Mouse (Mus musculus) v-Abl transformed pro-B cells (cell line): ENCODE data around the gene Olfr970.
"Not testable (repeated sequence)": the region's sequence is repeated elsewhere in the genome, so short reads cannot be mapped to it uniquely, and the experiment has no call there.

Source experiments
- in situ Hi-C, 2 experiments: fragments of 400-800 bp; cut with MboI; formaldehyde crosslinking; loops; one replicate each; pipeline ENCODE4 v1.15.1; 2025; ENCODE audit not compliant: unreplicated experiment in 2 of 2

Olfr970 gene

DNA sequence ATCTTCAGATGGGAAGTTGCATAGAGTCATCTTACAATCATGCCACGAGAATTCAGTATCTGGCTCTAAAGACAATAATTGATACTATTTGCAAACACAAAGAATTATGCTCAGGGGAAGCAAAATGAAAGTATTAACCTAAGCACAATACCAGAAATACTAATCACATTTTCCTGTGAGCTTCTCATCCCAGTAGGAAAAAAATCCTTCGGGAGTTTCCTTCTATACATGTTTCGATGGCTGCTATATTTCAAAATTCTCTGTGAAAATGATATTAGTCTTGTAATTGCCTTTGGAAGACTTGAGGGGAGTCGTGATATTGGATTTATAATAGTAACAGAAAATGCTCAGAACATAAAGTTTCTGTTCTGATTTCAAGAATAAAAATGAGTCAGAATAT, at the start of gene Olfr970:
Gene Olfr970 (plus strand): TSS at position 301 of the 400 bp plus-strand sequence.
- in situ Hi-C loops: no loop called here

DNA sequence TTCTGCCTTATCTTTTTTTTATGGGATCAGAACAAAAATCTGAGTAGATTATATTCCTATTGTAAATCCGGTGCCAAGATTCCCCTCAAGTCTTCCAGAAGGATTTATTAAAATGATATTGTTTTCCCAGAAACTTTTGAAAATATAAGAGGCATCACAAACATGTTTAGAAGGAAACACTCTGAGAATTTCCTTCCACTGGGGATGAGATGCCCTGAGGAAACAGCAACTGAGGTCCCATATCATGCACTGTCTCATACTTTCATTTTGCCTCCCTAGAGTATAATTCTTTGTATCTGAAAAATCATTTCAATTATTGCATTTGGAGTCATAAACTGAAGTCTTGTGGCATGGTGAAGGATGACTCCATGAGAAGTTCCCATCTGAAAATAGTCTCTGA, 25.5 kb upstream of the Olfr970 start, which contains the start of gene Olfr968:
Gene Olfr968 (minus strand): TSS at position 101 of the 400 bp plus-strand sequence.
- in situ Hi-C loops: no loop called here

DNA sequence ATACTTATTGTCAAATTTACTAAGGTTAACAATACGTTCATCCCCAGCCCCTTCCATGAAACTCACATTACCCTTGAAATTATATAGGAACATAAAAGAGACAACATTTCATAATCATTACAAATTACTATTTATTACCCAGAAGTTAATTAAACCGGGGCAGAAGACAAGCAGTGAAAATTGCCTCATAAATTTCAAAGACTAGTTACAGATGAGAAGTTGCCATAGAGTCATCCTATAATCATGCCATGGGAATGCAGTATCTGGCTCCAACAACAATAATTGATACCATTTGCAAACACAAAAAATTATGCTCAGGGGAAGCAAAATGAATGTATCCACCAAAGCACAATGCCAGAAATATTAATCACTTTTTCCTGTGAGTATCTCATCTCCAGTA, 18.1 kb upstream of the Olfr970 start, which contains the start of gene Olfr969:
Gene Olfr969 (plus strand): TSS at position 388 of the 400 bp plus-strand sequence.
- in situ Hi-C loops: no loop called here

DNA sequence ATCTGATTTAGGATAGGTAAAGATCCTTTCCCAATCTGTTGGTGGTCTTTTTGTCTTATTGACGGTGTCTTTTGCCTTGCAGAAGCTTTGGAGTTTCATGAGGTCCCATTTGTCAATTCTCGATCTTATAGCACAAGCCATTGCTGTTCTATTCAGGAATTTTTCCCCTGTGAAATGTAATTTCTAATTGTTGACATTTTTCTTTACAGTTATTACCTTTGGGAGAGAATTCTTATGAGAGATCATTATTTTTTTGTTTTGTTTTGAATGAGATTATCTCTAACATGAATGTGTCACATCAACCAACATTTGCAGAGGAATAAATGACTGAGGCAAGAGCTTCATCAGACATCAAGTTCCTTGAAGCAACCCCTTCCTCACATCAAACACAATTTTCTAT, 27.9 kb downstream of the Olfr970 start, which contains the start of gene Olfr971:
Gene Olfr971 (plus strand): TSS at position 301 of the 400 bp plus-strand sequence.
- in situ Hi-C loops: not testable (repeated sequence)

DNA sequence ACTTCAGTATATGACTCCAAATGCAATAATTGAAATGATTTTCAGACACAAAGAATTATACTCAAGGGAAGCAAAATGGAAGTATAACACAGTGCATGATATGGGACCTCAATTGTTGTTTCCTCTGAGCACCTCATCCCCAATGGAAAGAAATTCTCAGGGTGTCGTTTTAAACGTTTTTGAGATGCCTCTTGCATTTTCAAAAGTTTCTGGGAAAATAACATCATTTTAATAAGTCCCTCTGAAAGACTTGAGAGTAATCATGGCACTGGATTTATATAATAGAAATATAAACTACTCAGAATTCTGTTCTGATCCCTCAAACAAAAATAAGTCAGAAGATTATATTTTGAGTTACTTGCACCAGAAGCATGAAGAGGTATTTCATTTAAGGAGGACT, 57.5 kb downstream of the Olfr970 start, which contains the start of gene Olfr972:
Gene Olfr972 (plus strand): TSS at position 301 of the 400 bp plus-strand sequence.
- in situ Hi-C loops: no loop called here
